Mouse (Mus musculus): ENCODE data around the gene Pepd. TPM values are rescaled to one million over a fixed set of nuclear protein-coding genes. Genes with fewer than 3 reads are reported as not detected.
"Not testable (repeated sequence)": the region's sequence is repeated elsewhere in the genome, so short reads cannot be mapped to it uniquely, and the experiment has no call there.

The Pepd gene
- polyA plus RNA-seq, 1 experiment from 2014 or later = 178 TPM

- WGBS = 51% methylated on average over 4 of the region's 4 CpGs
- Histone ChIP-seq H3K9ac (ENCODE audit: low read depth, low read length) (no peak overlapping the region), H3K9me3 (ENCODE audit: control insufficient read depth) (no peaks in the 10 kb centered on the region), H3K4me3 (ENCODE audit: low read depth, low read length) (no peak overlapping the region), H3K4me2 (replicated peaks; ENCODE audit: low read depth) (no peak overlapping the region), H3K27me3 (replicated peaks; ENCODE audit: control insufficient read depth, insufficient read depth, low read length) (no peaks in the 10 kb centered on the region), H3K4me1 (replicated peaks; ENCODE audit: control insufficient read depth, insufficient read depth, low read length) (no peaks in the 10 kb centered on the region), H3K36me3 (ENCODE audit: control insufficient read depth, insufficient read depth) (peaks cover 23% of the 10 kb centered on the region), H3K27ac (ENCODE audit: low read depth, low read length) (no peak overlapping the region)
- no peak for ATAC-seq
- TF ChIP-seq CTCF (IDR thresholded peaks at IDR 0.05; ENCODE audit: low read depth) = no peak
These were observed 60.8 kb downstream of the Pepd start for GRCm38 (mm10) chr7:34972990-34973440.

GRCm38 (mm10) chr7:34973877-34974276 lies 61.7 kb downstream of the Pepd start:
- WGBS = 76% methylated on average over 3 of the region's 3 CpGs
- no peak overlapping the region for H3K9ac ChIP-seq (ENCODE audit: low read depth, low read length)
- H3K27me3 ChIP-seq (replicated peaks; ENCODE audit: control insufficient read depth, insufficient read depth, low read length) = no peaks in the 10 kb centered on the region
- H3K36me3 ChIP-seq (ENCODE audit: control insufficient read depth, insufficient read depth) = peaks cover 23% of the 10 kb centered on the region
- H3K4me1 ChIP-seq (replicated peaks; ENCODE audit: control insufficient read depth, insufficient read depth, low read length) = no peaks in the 10 kb centered on the region
- H3K4me3 ChIP-seq (ENCODE audit: low read depth, low read length) = no peak overlapping the region
- H3K27ac ChIP-seq (ENCODE audit: low read depth, low read length) = no peak overlapping the region
- no peaks in the 10 kb centered on the region for H3K9me3 ChIP-seq (ENCODE audit: control insufficient read depth)
- no peak for TF ChIP-seq CTCF (IDR thresholded peaks at IDR 0.05; ENCODE audit: low read depth)
- no peak for ATAC-seq
- no peak overlapping the region for H3K4me2 ChIP-seq (replicated peaks; ENCODE audit: low read depth)

- H3K27me3 ChIP-seq (replicated peaks; ENCODE audit: control insufficient read depth, insufficient read depth, low read length) = no peaks in the 10 kb centered on the region
- WGBS = 87% methylated on average over 12 of the region's 12 CpGs
- no peak overlapping the region for H3K9ac ChIP-seq (ENCODE audit: low read depth, low read length)
- peaks cover 5% of the 10 kb centered on the region for H3K36me3 ChIP-seq (ENCODE audit: control insufficient read depth, insufficient read depth)
- H3K27ac ChIP-seq (ENCODE audit: low read depth, low read length) = no peak overlapping the region
- H3K4me2 ChIP-seq (replicated peaks; ENCODE audit: low read depth) = no peak overlapping the region
- no peak overlapping the region for H3K4me3 ChIP-seq (ENCODE audit: low read depth, low read length)
- no peak for TF ChIP-seq CTCF (IDR thresholded peaks at IDR 0.05; ENCODE audit: low read depth)
- H3K9me3 ChIP-seq (ENCODE audit: control insufficient read depth) = no peaks in the 10 kb centered on the region
- no peaks in the 10 kb centered on the region for H3K4me1 ChIP-seq (replicated peaks; ENCODE audit: control insufficient read depth, insufficient read depth, low read length)
- ATAC-seq = no peak
These were observed 63.7 kb downstream of the Pepd start for GRCm38 (mm10) chr7:34975913-34976312.

GRCm38 (mm10) chr7:34977403-34977802 lies 65.2 kb downstream of the Pepd start:
- no peak for TF ChIP-seq CTCF (IDR thresholded peaks at IDR 0.05; ENCODE audit: low read depth)
- Histone ChIP-seq H3K4me2 (replicated peaks; ENCODE audit: low read depth) (no peak overlapping the region), H3K4me1 (replicated peaks; ENCODE audit: control insufficient read depth, insufficient read depth, low read length) (no peaks in the 10 kb centered on the region), H3K27ac (ENCODE audit: low read depth, low read length) (no peak overlapping the region), H3K27me3 (replicated peaks; ENCODE audit: control insufficient read depth, insufficient read depth, low read length) (no peaks in the 10 kb centered on the region), H3K9me3 (ENCODE audit: control insufficient read depth) (no peaks in the 10 kb centered on the region), H3K36me3 (ENCODE audit: control insufficient read depth, insufficient read depth) (peaks cover 7% of the 10 kb centered on the region; the same call in 1 of the 2 replicates), H3K9ac (ENCODE audit: low read depth, low read length) (no peak overlapping the region), H3K4me3 (ENCODE audit: low read depth, low read length) (no peak overlapping the region)
- 95% methylated on average over 4 of the region's 4 CpGs for WGBS
- no peak for ATAC-seq

- no peak for ATAC-seq
- no peaks in the 10 kb centered on the region for H3K9me3 ChIP-seq (ENCODE audit: control insufficient read depth)
- H3K4me3 ChIP-seq (ENCODE audit: low read depth, low read length) = no peak overlapping the region
- no peak overlapping the region for H3K27ac ChIP-seq (ENCODE audit: low read depth, low read length)
- 94% methylated on average over 10 of the region's 10 CpGs for WGBS
- 0 out of 2 replicates have a peak, but pooled peaks cover 4% of the 10 kb centered on the region for H3K36me3 ChIP-seq (ENCODE audit: control insufficient read depth, insufficient read depth)
- TF ChIP-seq CTCF (IDR thresholded peaks at IDR 0.05; ENCODE audit: low read depth) = no peak
- H3K9ac ChIP-seq (ENCODE audit: low read depth, low read length) = no peak overlapping the region
- peaks cover 4% of the 10 kb centered on the region; the same call in 1 of the 2 replicates for H3K4me1 ChIP-seq (replicated peaks; ENCODE audit: control insufficient read depth, insufficient read depth, low read length)
- no peak overlapping the region for H3K4me2 ChIP-seq (replicated peaks; ENCODE audit: low read depth)
- no peaks in the 10 kb centered on the region for H3K27me3 ChIP-seq (replicated peaks; ENCODE audit: control insufficient read depth, insufficient read depth, low read length)
These were observed 69.6 kb downstream of the Pepd start for GRCm38 (mm10) chr7:34981803-34982202.

- not testable (repeated sequence) for H3K4me3 ChIP-seq (ENCODE audit: low read depth, low read length); ATAC-seq; H3K4me2 ChIP-seq (replicated peaks; ENCODE audit: low read depth); H3K9ac ChIP-seq (ENCODE audit: low read depth, low read length); H3K4me1 ChIP-seq (replicated peaks; ENCODE audit: control insufficient read depth, insufficient read depth, low read length); H3K27ac ChIP-seq (ENCODE audit: low read depth, low read length); H3K27me3 ChIP-seq (replicated peaks; ENCODE audit: control insufficient read depth, insufficient read depth, low read length); H3K9me3 ChIP-seq (ENCODE audit: control insufficient read depth); H3K36me3 ChIP-seq (ENCODE audit: control insufficient read depth, insufficient read depth)
- 80% methylated on average over 2 of the region's 2 CpGs for WGBS
These were observed 70.2 kb downstream of the Pepd start for GRCm38 (mm10) chr7:34982372-34982771.
